Mouse (Mus musculus): ENCODE results near the gene Setmar. TPM values are rescaled to one million over a fixed set of nuclear protein-coding genes. Genes with fewer than 3 reads are reported as not detected.

Gene Setmar
- polyA plus RNA-seq, 1 experiment from 2014 or later = 6.4 TPM

DNA sequence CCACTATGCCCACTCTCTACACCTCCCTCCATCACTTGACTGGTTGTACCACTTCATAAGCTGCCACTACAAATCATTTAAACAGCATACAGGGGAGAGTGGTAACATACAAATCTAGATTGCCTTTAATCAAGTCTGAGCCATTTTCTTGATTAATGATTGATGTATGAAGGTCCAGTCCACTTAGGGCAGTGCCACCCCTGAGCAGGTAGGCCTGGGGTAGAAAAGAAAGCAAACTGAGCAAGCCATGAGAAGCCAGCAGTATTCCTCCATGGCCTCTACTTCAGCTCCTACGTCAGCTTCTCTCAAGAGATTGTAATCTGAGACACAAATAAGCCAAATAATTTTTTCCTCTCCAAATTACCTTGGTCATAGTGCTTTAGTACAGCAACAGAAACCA is 26.5 kb downstream of the Setmar start:
- no peaks in the 10 kb centered on the region for H3K9me3 ChIP-seq (replicated peaks)
- no peaks in the 10 kb centered on the region for H3K27me3 ChIP-seq
- H3K36me3 ChIP-seq (ENCODE audit: poor library complexity, severe bottlenecking) = no peaks in the 10 kb centered on the region
- no peak overlapping the region for H3K9ac ChIP-seq
- H3K4me2 ChIP-seq = no peak overlapping the region
- H3K27ac ChIP-seq = no peak overlapping the region
- no peaks in the 10 kb centered on the region for H3K4me1 ChIP-seq
- H3K4me3 ChIP-seq = no peak overlapping the region
- 78% methylated on average over 1 of the region's 1 CpGs for WGBS
- no peak for ATAC-seq

DNA sequence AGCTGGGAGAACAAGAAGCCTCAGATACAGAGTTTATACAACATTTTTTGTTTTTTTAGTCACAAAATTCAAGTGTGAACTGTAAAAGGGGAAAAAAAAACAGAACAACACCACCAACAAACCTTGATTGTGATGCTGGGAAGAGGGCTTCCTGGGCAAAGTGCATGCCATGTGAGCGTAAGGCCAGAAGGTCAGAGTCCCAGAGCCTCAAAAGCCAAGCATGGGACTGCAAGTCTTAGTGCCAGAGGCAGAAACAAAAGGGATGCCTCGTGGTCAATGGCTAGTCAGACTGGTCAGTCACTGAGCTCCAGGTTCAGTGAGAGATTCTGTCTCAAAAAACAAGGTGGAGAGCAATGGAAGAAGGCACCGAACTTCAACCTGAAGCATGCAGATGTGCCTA is 27.8 kb downstream of the Setmar start:
- WGBS = 85% methylated on average over 3 of the region's 3 CpGs
- H3K4me1 ChIP-seq = no peaks in the 10 kb centered on the region

DNA sequence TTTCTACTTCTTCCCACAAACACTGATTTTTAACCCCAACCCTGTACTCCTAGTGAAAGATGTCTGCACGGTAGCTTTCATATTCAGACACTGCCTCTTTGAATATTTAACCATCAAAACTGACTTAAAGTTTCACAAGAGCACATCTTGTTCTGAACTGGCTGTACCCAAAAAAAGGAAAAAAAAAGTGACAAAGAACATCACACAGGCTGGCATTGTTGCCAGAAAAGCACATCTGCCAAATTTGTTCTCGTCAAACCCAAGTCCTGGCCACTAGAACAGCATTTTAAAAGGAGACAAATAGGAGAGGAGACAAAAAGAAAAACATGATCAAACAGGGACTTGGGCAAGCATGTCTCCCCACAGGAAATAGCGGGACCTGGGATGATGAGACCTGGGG is 28.6 kb downstream of the Setmar start:
- no peak overlapping the region for H3K27ac ChIP-seq
- no peak overlapping the region for H3K4me2 ChIP-seq
- no peaks in the 10 kb centered on the region for H3K27me3 ChIP-seq
- H3K36me3 ChIP-seq (ENCODE audit: poor library complexity, severe bottlenecking) = no peaks in the 10 kb centered on the region
- WGBS = 77% methylated on average over 3 of the region's 3 CpGs
- no peak overlapping the region for H3K9ac ChIP-seq
- ATAC-seq = no peak
- no peaks in the 10 kb centered on the region for H3K4me1 ChIP-seq
- no peaks in the 10 kb centered on the region for H3K9me3 ChIP-seq (replicated peaks)
- H3K4me3 ChIP-seq = no peak overlapping the region

More for the DNA sequence above, 27.8 kb downstream of the Setmar start:
- no peak for ATAC-seq
- no peak overlapping the region for H3K27ac ChIP-seq
- no peaks in the 10 kb centered on the region for H3K36me3 ChIP-seq (ENCODE audit: poor library complexity, severe bottlenecking)
- no peak overlapping the region for H3K4me3 ChIP-seq
- no peaks in the 10 kb centered on the region for H3K9me3 ChIP-seq (replicated peaks)
- no peak overlapping the region for H3K4me2 ChIP-seq
- H3K9ac ChIP-seq = no peak overlapping the region
- no peaks in the 10 kb centered on the region for H3K27me3 ChIP-seq

DNA sequence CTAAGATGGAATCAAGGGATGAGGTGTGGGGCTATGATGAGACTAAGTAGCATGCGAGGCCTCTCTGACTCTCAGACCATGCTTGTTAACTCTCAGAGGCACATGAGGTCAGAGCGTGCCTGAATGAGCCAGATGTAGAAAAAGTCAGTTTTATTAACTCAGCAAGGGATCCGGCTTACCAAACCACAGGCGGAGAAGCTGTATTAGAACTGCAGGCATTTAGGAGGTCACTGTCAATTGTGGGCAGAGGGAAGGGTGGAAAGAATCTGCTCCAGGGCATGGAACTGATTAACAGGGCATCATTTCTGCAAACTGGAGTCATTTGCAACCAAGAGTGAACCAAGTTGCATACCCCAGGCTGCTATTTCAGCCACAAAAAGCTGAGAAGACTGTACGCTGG is 30.6 kb downstream of the Setmar start:
- no peak for ATAC-seq
- H3K4me1 ChIP-seq = no peaks in the 10 kb centered on the region
- no peaks in the 10 kb centered on the region for H3K36me3 ChIP-seq (ENCODE audit: poor library complexity, severe bottlenecking)
- WGBS = 79% methylated on average over 5 of the region's 5 CpGs
- H3K4me3 ChIP-seq = no peak overlapping the region
- no peaks in the 10 kb centered on the region for H3K27me3 ChIP-seq
- no peaks in the 10 kb centered on the region for H3K9me3 ChIP-seq (replicated peaks)
- H3K27ac ChIP-seq = no peak overlapping the region
- H3K9ac ChIP-seq = no peak overlapping the region
- H3K4me2 ChIP-seq = no peak overlapping the region

DNA sequence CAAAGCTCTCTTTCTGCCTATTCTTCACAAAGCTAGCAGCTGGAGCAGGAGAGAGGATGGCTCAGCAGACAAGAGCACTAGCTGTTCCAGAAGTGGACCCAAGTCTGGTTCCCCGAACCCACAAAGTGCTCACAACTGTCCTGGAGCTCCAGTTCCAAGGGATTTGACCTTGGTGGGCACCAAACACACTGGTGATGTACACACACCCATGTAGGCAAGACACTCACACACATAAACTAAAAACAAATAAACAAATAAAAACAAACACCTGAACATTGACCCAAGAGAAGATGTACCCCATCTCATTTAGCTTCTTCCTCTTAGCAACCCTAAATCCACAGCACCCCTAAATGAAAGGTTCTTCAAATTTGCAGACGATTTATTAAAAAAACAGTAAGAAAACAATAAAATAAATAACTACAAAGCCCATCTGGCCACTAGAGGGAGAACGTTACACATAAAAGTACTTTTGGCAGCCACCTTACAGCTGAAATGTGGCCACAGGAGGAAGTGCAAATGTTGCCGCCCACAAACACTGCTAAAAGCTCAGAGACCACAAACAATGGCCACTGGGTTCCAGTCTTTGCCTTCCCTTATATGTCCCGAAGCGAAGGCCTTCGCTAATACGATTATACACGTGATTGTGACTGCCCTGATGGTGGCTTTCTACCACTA is 33.5 kb downstream of the Setmar start:
- no peak overlapping the region for H3K27ac ChIP-seq
- H3K27me3 ChIP-seq = no peaks in the 10 kb centered on the region
- 0 out of 2 replicates have a peak overlapping the region, but pooled peaks have one; percentile 11 for H3K4me2 ChIP-seq
- no peaks in the 10 kb centered on the region for H3K9me3 ChIP-seq (replicated peaks)
- no peak overlapping the region for H3K4me3 ChIP-seq
- no peaks in the 10 kb centered on the region for H3K4me1 ChIP-seq
- no peaks in the 10 kb centered on the region for H3K36me3 ChIP-seq (ENCODE audit: poor library complexity, severe bottlenecking)
- WGBS = 10% methylated on average over 9 of the region's 9 CpGs
- no peak overlapping the region for H3K9ac ChIP-seq
- peak; percentile 89 for ATAC-seq

DNA sequence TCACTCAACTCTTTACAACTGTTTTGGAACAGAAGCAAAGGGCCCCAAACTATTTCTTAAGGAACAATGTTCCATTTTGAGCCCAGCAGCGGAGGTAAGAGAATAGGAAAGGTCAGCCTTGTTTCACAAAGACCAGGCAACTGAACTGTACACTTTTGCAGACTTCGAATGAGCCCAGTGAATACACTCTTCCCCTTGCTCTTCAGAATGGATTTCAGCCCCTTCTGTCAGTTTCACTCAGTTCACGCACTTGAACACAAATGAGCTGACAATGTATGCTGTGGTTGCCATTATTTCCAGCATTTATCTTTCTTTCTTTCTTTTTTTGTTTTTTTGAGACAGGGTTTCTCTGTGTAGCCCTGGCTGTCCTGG is 34.0 kb downstream of the Setmar start:
- no peak overlapping the region for H3K4me3 ChIP-seq
- ATAC-seq = no peak
- H3K36me3 ChIP-seq (ENCODE audit: poor library complexity, severe bottlenecking) = no peaks in the 10 kb centered on the region
- 35% methylated on average over 3 of the region's 3 CpGs for WGBS
- H3K9me3 ChIP-seq (replicated peaks) = no peaks in the 10 kb centered on the region
- H3K27ac ChIP-seq = no peak overlapping the region
- no peaks in the 10 kb centered on the region for H3K4me1 ChIP-seq
- 0 out of 2 replicates have a peak overlapping the region, but pooled peaks have one; percentile 11 for H3K4me2 ChIP-seq
- no peaks in the 10 kb centered on the region for H3K27me3 ChIP-seq
- no peak overlapping the region for H3K9ac ChIP-seq

DNA sequence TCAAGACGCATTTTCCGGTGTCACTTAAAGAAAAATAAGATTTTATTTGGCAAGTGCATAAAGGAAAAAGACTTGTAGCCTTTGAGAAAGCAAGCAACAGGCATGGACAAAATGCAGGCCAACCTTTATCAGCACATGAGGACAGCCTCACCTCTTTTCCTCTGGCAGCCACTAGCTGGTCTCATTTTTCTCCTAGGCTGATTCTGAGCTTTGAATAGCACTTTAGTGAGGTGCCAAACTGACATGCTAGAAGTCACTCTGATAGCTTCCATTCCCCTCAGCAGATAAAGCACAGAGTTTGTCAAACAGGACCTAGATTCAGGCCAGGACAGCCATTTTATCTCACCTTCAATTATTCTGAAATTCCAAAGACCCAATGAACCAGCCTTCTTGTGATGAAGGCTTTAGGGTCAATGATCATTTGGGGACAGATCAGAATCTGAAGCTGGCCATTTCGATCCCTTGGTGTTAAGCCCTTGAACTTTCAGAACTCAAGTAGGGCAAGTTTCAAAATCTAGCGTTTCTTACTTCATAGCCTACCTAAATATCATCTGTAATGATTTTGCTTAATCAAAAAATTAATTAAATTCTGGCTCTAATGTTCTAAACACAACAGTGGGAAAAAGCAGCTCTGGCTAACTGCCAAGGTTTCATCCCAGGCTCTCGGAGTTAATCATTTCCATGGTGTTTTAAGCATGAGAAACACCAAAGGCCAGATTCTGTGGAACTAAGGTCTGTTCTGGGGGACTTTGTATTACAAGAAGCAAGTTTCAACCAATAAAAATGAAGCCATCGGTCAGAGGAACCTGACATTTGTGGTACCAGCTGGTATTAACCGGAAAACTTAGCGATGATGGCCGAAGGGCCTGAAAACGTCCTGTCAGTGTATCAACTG is 37.3 kb downstream of the Setmar start:
- H3K4me1 ChIP-seq = no peaks in the 10 kb centered on the region
- WGBS = 84% methylated on average over 10 of the region's 10 CpGs
- no peak overlapping the region for H3K9ac ChIP-seq
- H3K4me2 ChIP-seq = no peak overlapping the region
- 0 out of 2 replicates have a peak, but pooled peaks cover 3% of the 10 kb centered on the region for H3K36me3 ChIP-seq (ENCODE audit: poor library complexity, severe bottlenecking)
- ATAC-seq = no peak
- H3K27me3 ChIP-seq = no peaks in the 10 kb centered on the region
- no peak overlapping the region for H3K27ac ChIP-seq
- H3K4me3 ChIP-seq = no peak overlapping the region
- H3K9me3 ChIP-seq (replicated peaks) = no peaks in the 10 kb centered on the region

DNA sequence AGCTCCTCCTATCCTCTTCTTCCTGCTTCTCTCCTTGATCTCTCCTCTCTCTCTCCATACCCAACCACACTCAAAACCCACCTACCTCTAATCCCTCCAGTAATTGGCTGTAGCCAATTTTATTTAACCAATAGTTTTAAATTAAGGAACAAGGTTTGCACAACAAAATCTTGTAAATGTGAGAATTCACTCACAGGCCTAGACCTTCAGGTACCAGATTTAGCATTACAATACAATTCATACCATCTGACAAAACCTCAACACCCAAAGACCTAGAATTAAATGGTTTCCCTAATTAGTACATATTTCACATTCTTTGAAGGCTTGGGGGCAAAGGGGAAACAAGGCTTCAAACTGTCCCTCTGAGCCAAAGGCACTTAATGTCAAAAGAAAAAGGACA is 42.5 kb downstream of the Setmar start:
- Histone ChIP-seq H3K27me3 (no peaks in the 10 kb centered on the region), H3K4me1 (no peaks in the 10 kb centered on the region), H3K9me3 (replicated peaks) (no peaks in the 10 kb centered on the region), H3K27ac (no peak overlapping the region), H3K4me2 (no peak overlapping the region), H3K9ac (no peak overlapping the region), H3K4me3 (no peak overlapping the region), H3K36me3 (ENCODE audit: poor library complexity, severe bottlenecking) (0 out of 2 replicates have a peak, but pooled peaks cover 6% of the 10 kb centered on the region)
- ATAC-seq = no peak

DNA sequence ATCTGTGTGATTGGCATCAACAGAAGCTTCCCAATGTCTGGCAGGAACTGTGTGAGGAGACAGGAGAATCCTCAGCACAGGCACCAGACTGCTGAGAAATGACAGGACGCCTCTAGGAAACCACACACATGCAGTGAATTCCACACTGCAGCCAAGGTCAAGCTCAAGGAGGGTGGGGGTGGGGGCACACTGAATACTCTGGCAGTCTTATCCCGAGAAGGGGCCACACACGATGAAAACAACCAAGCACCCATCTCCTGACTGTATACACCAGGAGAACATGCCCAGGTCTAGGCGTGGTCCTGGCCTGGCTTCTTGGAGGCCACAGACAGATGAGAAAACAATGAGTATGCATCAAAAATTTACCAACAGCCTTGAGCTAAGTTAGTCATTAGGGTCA is 45.5 kb downstream of the Setmar start:
- no peak overlapping the region for H3K9ac ChIP-seq
- WGBS = 70% methylated on average over 4 of the region's 4 CpGs
- H3K4me3 ChIP-seq = no peak overlapping the region
- no peak overlapping the region for H3K4me2 ChIP-seq
- no peaks in the 10 kb centered on the region for H3K27me3 ChIP-seq
- H3K9me3 ChIP-seq (replicated peaks) = no peaks in the 10 kb centered on the region
- no peak for ATAC-seq
- H3K36me3 ChIP-seq (ENCODE audit: poor library complexity, severe bottlenecking) = 0 out of 2 replicates have a peak, but pooled peaks cover 3% of the 10 kb centered on the region
- H3K27ac ChIP-seq = no peak overlapping the region
- no peaks in the 10 kb centered on the region for H3K4me1 ChIP-seq

DNA sequence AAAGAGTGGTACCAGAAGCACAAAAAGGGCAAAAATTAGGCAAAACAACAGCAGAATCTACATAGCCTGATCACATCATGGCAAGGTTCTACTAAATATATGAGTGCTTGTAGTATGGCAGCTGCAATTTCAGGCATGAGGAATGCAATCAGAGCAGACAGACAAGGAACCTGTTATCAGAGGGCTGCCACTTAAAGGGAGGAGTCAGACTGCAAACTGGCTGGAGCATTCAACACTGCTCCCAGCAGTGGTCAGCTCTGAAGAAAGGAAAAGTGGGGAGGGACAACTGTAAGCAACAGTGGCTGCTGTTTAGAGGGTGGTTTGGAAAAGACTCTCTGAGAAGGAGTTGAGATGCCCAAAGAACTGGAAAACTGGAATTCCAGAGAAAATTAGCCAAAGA is 46.8 kb downstream of the Setmar start:
- Histone ChIP-seq H3K4me3 (no peak overlapping the region), H3K9me3 (replicated peaks) (no peaks in the 10 kb centered on the region), H3K4me2 (no peak overlapping the region), H3K9ac (no peak overlapping the region), H3K36me3 (ENCODE audit: poor library complexity, severe bottlenecking) (0 out of 2 replicates have a peak, but pooled peaks cover 3% of the 10 kb centered on the region), H3K4me1 (no peaks in the 10 kb centered on the region), H3K27ac (no peak overlapping the region), H3K27me3 (no peaks in the 10 kb centered on the region)
- no peak for ATAC-seq

DNA sequence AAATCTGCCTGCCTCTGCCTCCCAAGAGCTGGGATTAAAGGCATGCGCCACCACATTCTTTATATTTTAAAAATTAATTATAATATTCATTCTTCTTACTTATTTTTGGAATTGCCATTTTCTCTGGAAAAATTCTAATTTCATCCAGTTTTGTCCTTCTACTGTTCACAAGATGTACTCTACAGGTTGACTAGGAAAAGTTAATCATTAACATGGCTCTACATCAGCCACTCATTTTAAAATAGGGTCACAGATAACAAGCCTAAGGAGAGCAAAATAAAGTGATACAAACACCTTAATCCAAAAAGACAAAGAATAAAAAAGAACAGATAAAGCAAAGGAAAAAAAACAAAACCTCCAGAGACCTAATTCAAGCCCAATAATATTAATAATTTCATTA is 50.1 kb downstream of the Setmar start:
- no peaks in the 10 kb centered on the region for H3K9me3 ChIP-seq (replicated peaks)
- WGBS = 93% methylated on average over 1 of the region's 1 CpGs
- no peaks in the 10 kb centered on the region for H3K36me3 ChIP-seq (ENCODE audit: poor library complexity, severe bottlenecking)
- H3K27ac ChIP-seq = no peak overlapping the region
- H3K4me2 ChIP-seq = no peak overlapping the region
- no peak for ATAC-seq
- H3K4me3 ChIP-seq = no peak overlapping the region
- no peak overlapping the region for H3K9ac ChIP-seq
- no peaks in the 10 kb centered on the region for H3K4me1 ChIP-seq
- no peaks in the 10 kb centered on the region for H3K27me3 ChIP-seq

DNA sequence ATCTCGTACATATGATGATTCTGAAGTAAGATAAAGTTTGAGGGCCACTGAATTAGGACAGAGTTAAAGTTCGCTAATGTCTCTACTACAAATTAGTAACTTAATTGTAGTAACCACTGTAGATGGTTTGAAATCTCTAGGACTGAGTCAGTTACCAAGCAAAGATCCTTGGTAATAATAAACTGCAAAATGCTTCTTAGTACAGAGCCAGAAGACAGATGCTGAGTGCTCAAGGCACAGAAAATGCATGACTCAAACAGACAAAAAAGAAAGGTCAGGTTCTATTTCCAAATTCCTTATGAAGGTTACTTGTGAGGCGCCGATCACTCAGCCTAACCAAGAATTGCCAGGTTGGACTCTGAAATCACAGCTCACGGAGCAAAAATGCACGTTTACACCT is 53.0 kb downstream of the Setmar start:
- Histone ChIP-seq H3K4me1 (no peaks in the 10 kb centered on the region), H3K9me3 (replicated peaks) (no peaks in the 10 kb centered on the region), H3K27me3 (no peaks in the 10 kb centered on the region), H3K27ac (no peak overlapping the region), H3K36me3 (ENCODE audit: poor library complexity, severe bottlenecking) (no peaks in the 10 kb centered on the region), H3K4me2 (no peak overlapping the region), H3K9ac (no peak overlapping the region), H3K4me3 (no peak overlapping the region)
- ATAC-seq = no peak
- 97% methylated on average over 6 of the region's 6 CpGs for WGBS
